Mouse (Mus musculus) T-cell, adult 66 days (primary cell): ENCODE measurements around the gene Iqcf6. TPM values are rescaled to one million over a fixed set of nuclear protein-coding genes. Genes with fewer than 3 reads are reported as not detected.

ENCODE experiments used
- total RNA-seq, 2 experiments: library from RNA; stranded (reverse); gene quantifications; 3 replicates in 1 of 2; 4 replicates in 1 of 2; pipeline ENCODE4 v1.2.4; 2023

Iqcf6 gene
- total RNA-seq = not detected

DNA sequence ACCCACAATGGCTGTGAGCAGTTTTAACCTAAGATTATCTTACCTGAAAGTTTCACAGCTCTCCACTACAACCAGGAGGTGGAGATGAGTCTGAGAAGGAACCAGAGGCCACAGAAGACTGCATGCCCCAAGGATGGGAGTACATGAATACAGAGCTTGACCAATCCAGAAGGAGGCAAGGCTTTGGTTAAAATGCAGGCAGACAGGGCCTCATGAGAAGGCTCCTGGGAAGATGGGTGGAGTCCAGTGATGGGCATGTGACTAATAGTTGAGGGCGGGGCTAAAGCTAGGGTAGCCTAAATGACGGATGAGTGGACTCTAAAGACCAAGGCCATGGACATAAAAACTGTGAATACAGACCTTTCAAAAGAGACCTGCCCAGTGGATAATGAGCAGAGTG is at the start of gene Iqcf6:
Gene Iqcf6, plus strand, starts transcription at position 301 of the 400 bp plus-strand sequence.

DNA sequence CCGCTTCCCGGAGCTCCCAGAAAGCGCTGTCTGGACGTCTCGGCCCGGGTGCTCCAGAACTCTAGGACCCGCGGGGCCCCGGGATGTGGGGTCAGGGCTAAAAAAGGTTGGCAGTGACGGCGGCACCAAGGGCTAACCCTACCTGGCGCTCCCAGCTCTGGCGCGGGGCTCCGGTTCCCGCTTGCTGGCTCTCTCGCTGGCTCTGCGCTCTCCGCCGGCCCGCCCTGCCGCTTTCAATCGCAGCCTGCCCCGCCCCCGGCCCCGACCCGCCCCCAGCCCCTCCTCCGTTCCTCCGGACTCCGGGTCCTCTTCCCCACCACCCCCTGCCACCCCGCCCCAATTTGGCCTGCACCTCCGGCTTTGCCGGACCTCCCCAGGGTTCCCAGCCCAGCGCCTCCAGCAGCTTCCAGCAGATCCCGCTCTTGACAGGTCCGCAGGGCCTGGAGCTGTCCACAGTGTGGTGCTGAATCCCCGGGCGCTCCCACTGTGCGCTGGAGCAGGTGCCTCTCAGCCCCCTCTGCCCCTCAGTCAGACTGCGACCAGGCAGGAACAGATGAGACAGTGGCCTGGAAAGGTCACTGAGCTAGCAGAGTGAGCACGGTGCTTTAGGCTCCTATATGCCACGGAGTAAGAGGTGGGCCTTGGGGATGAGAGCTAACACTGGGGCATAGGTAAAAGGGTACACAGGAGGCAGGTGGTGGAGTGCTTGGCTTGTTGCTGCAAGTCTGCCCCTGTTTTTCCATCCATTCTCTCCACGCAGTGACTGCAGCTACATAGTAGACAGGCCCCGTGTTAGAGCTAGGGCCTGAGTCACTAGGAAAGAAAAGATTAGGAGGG is 29.7 kb downstream of the Iqcf6 start, which contains the start of gene Grm2:
Gene Grm2, minus strand, starts transcription at position 199 of the 837 bp plus-strand sequence.

Other genes starting within 250 kb of the Iqcf6 start
- gene Rpl29, start 197.1 kb upstream of the Iqcf6 start, total RNA-seq = 100 to 1,000 TPM; 850 to 940 TPM
- gene Acy1, start 188.3 kb upstream of the Iqcf6 start, total RNA-seq = 10 to 100 TPM; 14.4 to 15.4 TPM
- gene Abhd14b, start 179.1 kb upstream of the Iqcf6 start, total RNA-seq = 1 to 10 TPM; 6.6 to 7.7 TPM
- gene Abhd14a, start 178.9 kb upstream of the Iqcf6 start, total RNA-seq = 10 to 100 TPM in 1 of 2 experiments, 1 to 10 TPM in 1; 10.0 to 11.4 TPM
- 10 to 100 TPM; 10.5 to 15.6 TPM for gene Pcbp4, start 173.3 kb upstream of the Iqcf6 start, total RNA-seq
- gene Gpr62, start 160.6 kb upstream of the Iqcf6 start, total RNA-seq = under 1 TPM; 0.30 to 0.99 TPM
- gene Rrp9, start 150.6 kb upstream of the Iqcf6 start, total RNA-seq = 10 to 100 TPM; 85.2 to 89.8 TPM
- gene Parp3, start 149.6 kb upstream of the Iqcf6 start, total RNA-seq = 10 to 100 TPM; 50.1 to 60.6 TPM
- not detected for gene Iqcf1, start 126.6 kb upstream of the Iqcf6 start, total RNA-seq
- not detected for gene Iqcf5, start 112.0 kb upstream of the Iqcf6 start, total RNA-seq
- not detected for gene Iqcf3, start 65.0 kb upstream of the Iqcf6 start, total RNA-seq
- gene Iqcf4, start 55.6 kb upstream of the Iqcf6 start, total RNA-seq = not detected
- not detected for gene Grm2, start 29.5 kb downstream of the Iqcf6 start, total RNA-seq
- gene Tex264, start 59.3 kb downstream of the Iqcf6 start, total RNA-seq = 10 to 100 TPM; 59.1 to 65.7 TPM
- 10 to 100 TPM; 37.7 to 40.9 TPM for gene Rad54l2, start 162.6 kb downstream of the Iqcf6 start, total RNA-seq
- 10 to 100 TPM; 46.2 to 60.2 TPM for gene Dcaf1, start 195.3 kb downstream of the Iqcf6 start, total RNA-seq